Mouse (Mus musculus) bone marrow, adult 2 months (tissue): ENCODE data around the gene Serpinb1a.

Source experiments
- CTCF ChIP-seq: fragments of 200-500 bp; IDR thresholded peaks from 2 replicates; pipeline ENCODE4 v1.5.1; 2011; ENCODE audit warnings: low read length, control low read depth; ENCODE audit not compliant: control insufficient read depth, insufficient read depth
- POLR2A ChIP-seq: fragments of 200-500 bp; IDR thresholded peaks from 2 replicates; pipeline ENCODE4 v1.6.1; 2011; ENCODE audit warnings: low read depth, mild to moderate bottlenecking, control low read depth, low read length, borderline replicate concordance; ENCODE audit not compliant: control insufficient read depth

DNA sequence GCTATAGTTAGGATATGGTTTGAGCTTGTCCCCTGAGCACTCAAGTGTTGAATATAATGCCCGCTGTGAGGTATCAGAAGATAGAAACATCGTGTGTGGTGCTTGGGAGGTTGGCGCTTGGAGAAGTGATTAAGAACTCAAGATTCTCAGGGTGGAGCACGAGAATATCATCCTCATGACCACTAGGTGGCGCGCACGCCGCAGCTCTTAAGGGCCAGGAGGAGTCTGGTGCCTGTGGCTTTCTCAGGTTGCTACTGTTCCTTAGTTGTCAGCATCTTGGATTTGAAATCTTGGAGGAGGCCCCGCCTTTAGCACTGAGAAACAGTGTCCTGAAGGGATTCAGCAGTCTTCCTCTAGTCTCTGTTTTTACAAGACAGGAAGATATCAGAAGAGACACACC lies 15.5 kb upstream of the Serpinb1a start:
- peak; percentile 93 for TF ChIP-seq CTCF
- TF ChIP-seq POLR2A: no peak
